Mouse (Mus musculus) heart, embryonic 10.5 days (tissue): ENCODE measurements around the gene B3gnt3. TPM values are rescaled to one million over a fixed set of nuclear protein-coding genes. Genes with fewer than 3 reads are reported as not detected.
A peak's percentile ranks its signal among the peaks of the same experiment; 100 is the strongest.
"Not testable (repeated sequence)": the region's sequence is repeated elsewhere in the genome, so short reads cannot be mapped to it uniquely, and the experiment has no call there.

ENCODE experiments used
- DNase-seq: peaks from one replicate; pipeline ENCODE4 v3.0.0-alpha.2; 2017; ENCODE audit warnings: low spot score
- H3K27ac ChIP-seq: fragments of 300-500 bp; sonication (generic); 2 replicates; pipeline ENCODE4 v1.5.1; 2016; ENCODE audit warnings: mild to moderate bottlenecking
- H3K27me3 ChIP-seq: fragments of 300-500 bp; sonication (generic); 2 replicates; pipeline ENCODE4 v1.6.1; 2016; ENCODE audit warnings: mild to moderate bottlenecking; ENCODE audit not compliant: poor library complexity, insufficient read depth, severe bottlenecking
- H3K36me3 ChIP-seq: fragments of 300-500 bp; sonication (generic); 2 replicates; pipeline ENCODE4 v1.6.1; 2016; ENCODE audit warnings: mild to moderate bottlenecking, moderate library complexity
- H3K4me1 ChIP-seq: fragments of 300-500 bp; sonication (generic); 2 replicates; pipeline ENCODE4 v1.6.1; 2016; ENCODE audit warnings: mild to moderate bottlenecking
- H3K4me3 ChIP-seq: fragments of 300-500 bp; sonication (generic); 2 replicates; pipeline ENCODE4 v1.5.1; 2016; ENCODE audit warnings: mild to moderate bottlenecking, moderate library complexity
- H3K9me3 ChIP-seq: fragments of 300-500 bp; sonication (generic); 2 replicates; pipeline ENCODE4 v1.6.1; 2016; ENCODE audit warnings: mild to moderate bottlenecking, moderate library complexity
- WGBS: fragments of 180-500 bp; shearing (Covaris S2); methylation state at CpG from one replicate; pipeline ENCODE4 v1.1.7; 2016; 5-methylcytosine and 5-hydroxymethylcytosine counted together
- polyA plus RNA-seq: library from polyadenylated mRNA; unstranded; fragments of >200 nt; fragmentation: Nextera tagmentation; extraction: Ambion mirVana; gene quantifications from 2 replicates; pipeline ENCODE4 v1.2.1, GENCODE M21; 2016

B3gnt3 gene
- polyA plus RNA-seq, 1 experiment from 2014 or later, result 1.6 TPM

DNA sequence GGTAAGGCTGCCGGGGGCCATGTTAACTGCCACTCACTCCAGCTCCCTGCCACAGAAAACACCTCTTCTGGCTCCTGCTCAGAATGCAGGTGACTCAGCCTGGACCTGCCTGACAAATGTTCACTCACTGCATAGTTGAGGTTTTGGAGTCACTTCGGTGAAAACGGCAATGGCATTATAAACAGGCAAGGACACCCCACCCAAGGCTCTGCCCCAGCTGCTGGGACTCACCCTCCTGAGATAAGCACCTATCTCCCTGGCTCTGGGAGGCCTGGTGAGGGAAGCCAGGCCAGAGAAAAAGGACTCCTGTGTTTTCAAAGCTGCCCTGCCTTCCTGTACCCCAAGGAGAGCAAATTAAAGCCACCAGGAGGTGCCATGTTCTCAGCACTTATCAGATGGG is 1.3 kb upstream of the B3gnt3 start:
- no peak overlapping the region for H3K4me3 ChIP-seq
- no peaks in the 10 kb centered on the region for H3K9me3 ChIP-seq
- H3K4me1 ChIP-seq, result peaks cover 10% of the 10 kb centered on the region
- no peaks in the 10 kb centered on the region for H3K36me3 ChIP-seq
- peaks cover 94% of the 10 kb centered on the region for H3K27me3 ChIP-seq
- H3K27ac ChIP-seq, result no peak overlapping the region
- 64% methylated on average over 3 of the region's 3 CpGs for WGBS
- DNase-seq, result no peak

DNA sequence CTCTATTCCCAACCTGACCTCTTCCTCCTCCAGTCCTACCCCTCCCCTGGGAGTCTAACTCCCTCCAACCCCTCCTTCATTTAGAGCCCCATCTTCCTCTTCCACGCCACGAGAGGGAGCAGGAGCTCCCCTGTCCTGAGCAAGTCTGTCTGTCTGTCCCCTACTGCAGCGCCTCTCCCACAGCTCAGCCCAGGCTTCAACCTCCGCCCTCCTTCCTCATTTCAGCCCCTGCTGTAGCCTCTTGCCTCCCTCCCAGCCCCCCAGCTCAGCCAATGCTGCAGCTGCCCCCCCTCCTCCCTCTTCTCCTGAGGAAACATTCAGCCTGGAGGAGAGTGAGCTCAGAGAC is 471 bp upstream of the B3gnt3 start:
- Histone ChIP-seq H3K4me1 (peaks cover 10% of the 10 kb centered on the region), H3K27ac (no peak overlapping the region), H3K27me3 (peaks cover 94% of the 10 kb centered on the region), H3K9me3 (no peaks in the 10 kb centered on the region), H3K36me3 (no peaks in the 10 kb centered on the region), H3K4me3 (no peak overlapping the region)
- DNase-seq, result no peak
- WGBS, result 37% methylated on average over 4 of the region's 4 CpGs

DNA sequence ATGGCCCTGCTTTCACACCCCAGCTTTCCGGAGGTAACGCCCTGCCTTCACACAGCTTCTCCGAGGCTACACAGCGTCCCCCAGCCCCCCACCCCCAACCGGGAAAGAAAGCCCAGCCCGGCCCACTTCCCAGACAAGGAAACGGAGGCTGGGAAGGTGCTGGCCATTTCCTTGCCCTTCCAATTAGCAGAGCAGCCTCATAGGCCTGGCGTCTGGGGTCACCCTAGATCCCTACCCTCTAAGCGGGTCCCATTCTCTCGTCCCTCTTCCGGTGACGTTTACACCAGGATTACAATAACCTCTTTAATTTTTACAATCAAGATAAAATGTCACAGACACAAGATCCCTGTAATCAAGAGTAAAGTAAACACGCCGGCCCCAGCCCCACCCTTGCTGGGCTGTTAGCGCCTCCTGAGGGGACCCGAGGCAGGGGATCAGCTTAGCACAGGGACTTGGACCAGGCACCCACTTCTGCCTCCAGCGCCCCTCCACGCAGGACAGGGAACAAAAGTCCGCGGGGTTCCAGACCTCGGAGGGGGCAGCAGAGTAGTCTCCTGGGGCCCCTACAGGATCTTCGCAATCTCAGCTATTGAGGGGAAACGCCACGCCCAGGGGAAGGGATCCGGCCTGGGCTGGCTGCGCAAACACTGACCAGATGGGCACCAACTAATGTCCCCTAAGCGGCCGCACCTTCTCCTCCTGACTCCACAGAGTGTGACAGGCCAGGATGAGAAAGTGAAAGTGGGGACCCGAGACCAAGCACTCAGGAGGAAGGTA is 908 bp downstream of the B3gnt3 start:
- Histone ChIP-seq H3K4me3 (peak overlapping the region; percentile 46), H3K27me3 (peaks cover 90% of the 10 kb centered on the region), H3K9me3 (no peaks in the 10 kb centered on the region), H3K4me1 (peaks cover 10% of the 10 kb centered on the region), H3K36me3 (no peaks in the 10 kb centered on the region), H3K27ac (no peak overlapping the region; the same call in 1 of the 2 replicates)
- no peak for DNase-seq
- whole genome bisulfite sequencing, result 6% methylated on average over 29 of the region's 29 CpGs

DNA sequence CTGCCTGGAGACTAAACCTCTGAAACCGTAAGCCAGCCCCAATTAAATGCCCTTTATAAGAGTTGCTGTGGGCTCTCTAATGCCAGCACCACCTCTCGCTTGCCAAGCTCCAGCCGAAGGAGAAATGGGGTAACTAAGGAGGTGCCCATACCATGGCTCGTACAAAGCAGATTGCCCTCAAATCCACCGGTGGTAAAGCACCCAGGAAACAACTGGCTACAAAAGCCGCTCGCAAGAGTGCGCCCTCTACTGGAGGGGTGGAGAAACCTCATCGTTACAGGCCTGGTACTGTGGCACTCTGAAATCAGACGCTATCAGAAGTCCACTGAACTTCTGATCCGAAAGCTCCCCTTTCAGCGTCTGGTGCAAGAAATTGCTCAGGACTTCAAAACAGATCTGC is 6.1 kb downstream of the B3gnt3 start:
- not testable (repeated sequence) for H3K36me3 ChIP-seq, H3K27ac ChIP-seq, DNase-seq, H3K4me3 ChIP-seq, H3K9me3 ChIP-seq
- 62% methylated on average over 12 of the region's 12 CpGs for WGBS
- H3K4me1 ChIP-seq, result peaks cover 11% of the 10 kb centered on the region; the same call in 1 of the 2 replicates
- peaks cover 92% of the 10 kb centered on the region for H3K27me3 ChIP-seq

DNA sequence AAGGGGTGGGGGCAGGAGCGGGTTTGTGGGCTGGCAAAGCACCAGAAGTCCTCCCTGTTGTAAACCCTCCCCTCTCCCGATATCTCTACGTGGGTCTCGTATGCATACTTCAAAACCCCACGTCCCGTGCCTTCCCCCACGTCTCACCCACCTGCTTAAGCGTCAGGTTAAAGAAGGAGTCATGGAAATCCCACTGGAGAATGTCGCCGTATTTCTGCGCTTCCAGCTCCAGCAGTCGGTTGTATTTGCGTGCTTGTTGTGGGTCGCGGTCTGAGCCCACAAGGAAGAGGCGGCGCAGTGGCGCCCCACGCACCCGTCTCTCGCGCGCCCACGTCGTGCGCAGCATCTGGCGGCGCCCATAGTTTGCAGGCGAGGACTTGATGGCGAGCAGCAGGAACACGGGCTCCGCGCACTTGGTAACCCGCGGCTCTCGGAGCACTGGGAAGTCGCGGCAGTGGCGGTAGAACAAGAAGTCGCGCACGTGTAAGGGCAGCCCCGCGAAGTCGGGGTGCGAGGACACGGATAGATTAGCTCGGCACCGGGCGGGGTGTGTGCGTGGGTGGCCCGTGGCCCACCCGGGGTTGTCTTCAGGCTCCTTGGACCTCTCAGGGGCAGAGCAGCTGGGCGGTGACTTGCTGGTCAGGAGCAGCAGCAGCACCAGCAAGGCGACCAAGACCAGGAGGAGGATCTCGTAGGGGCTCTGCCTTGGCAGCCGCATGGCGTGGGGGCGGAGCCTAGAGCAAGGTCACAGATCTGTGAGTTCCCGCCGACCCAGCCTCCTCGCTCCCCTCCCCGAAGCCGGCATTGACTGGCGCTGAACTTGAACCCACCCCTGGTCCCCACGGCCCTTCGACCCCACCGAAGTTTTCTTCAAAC is 8.2 kb downstream of the B3gnt3 start:
- peak overlapping the region; percentile 35 for H3K4me3 ChIP-seq
- WGBS, result 14% methylated on average over 67 of the region's 68 CpGs
- no peak for DNase-seq

DNA sequence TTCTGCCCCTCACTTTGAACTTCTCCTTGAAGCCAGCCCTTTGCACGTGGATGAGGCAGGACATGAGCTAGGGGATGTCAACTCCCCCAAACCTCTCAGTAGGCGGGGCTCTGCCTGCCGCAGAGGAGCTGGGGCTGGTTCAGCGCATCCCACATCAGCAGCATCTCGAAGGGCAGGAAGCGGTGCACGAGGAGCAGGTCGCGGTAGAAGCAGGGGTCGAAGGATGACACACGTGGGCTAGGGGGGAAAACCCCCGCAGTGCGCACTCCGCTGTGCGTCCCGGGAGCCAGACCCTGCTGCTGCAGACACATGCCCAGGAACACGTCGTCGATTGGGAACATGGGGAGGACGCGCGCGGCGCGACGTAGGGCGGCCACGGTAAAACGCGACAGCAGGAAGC is 9.1 kb downstream of the B3gnt3 start:
- Histone ChIP-seq H3K9me3 (no peaks in the 10 kb centered on the region), H3K4me3 (no peak overlapping the region), H3K36me3 (no peaks in the 10 kb centered on the region), H3K27me3 (peaks cover 92% of the 10 kb centered on the region), H3K4me1 (peaks cover 20% of the 10 kb centered on the region; the same call in 1 of the 2 replicates), H3K27ac (no peak overlapping the region)
- 7% methylated on average over 30 of the region's 30 CpGs for WGBS
- no peak for DNase-seq

More for the DNA sequence above, 8.2 kb downstream of the B3gnt3 start:
- Histone ChIP-seq H3K9me3 (no peaks in the 10 kb centered on the region), H3K27me3 (peaks cover 92% of the 10 kb centered on the region), H3K4me1 (peaks cover 15% of the 10 kb centered on the region; the same call in 1 of the 2 replicates), H3K27ac (no peak overlapping the region), H3K36me3 (no peaks in the 10 kb centered on the region)

DNA sequence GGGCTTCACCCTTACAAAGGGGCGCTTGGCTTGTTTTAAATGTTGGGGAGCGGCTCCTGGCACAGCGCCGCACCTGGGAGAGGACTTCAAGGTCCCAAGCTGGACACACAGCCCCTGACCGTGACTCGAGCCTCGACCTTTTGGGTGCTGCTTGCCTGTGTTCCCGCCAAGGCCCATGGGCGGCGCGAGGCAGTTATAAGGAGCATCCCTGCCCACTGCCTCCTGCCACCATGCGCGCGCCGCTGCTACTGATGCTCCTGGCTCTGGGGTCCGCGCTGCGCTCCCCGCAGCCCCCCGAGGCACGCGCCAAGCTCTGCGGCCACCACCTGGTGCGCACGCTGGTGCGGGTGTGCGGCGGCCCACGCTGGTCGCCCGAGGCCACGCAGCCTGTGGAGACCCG is 12.6 kb downstream of the B3gnt3 start, which contains the start of gene Insl3:
Gene Insl3, plus strand, starts transcription at position 187 of the 400 bp plus-strand sequence.
- Histone ChIP-seq H3K4me3 (no peak within 1 kb of the TSS), H3K9me3 (no peaks in the 10 kb centered on the region), H3K4me1 (peaks cover 39% of the 10 kb centered on the region), H3K27me3 (peaks cover 100% of the 10 kb centered on the region), H3K27ac (no peak within 1 kb of the TSS), H3K36me3 (no peaks in the 10 kb centered on the region)
- 10% methylated on average over 33 of the region's 33 CpGs for WGBS
- no peak for DNase-seq

DNA sequence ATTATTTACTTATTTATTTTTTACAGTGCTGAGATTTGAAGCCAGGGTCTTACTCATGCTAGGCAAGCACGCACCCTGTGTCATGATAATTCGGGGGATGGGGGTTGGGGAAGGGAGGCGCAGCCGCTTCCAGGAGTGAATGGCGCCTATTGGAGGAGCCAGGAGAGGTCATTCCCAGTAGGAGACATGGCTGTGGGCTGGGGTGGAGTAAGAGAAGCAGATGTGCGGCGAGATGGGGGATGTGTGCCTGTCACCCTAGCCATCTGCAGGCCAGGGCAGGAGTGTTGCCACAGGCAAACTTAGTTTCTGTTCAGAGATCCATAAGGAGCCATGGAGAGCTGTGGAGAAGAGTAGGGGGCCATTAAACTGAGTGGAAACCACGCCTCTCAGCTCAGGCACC is 14.0 kb downstream of the B3gnt3 start:
- Histone ChIP-seq H3K27ac (no peak overlapping the region), H3K9me3 (no peaks in the 10 kb centered on the region), H3K4me1 (peaks cover 31% of the 10 kb centered on the region), H3K36me3 (no peaks in the 10 kb centered on the region), H3K4me3 (no peak overlapping the region), H3K27me3 (peaks cover 100% of the 10 kb centered on the region)
- DNase-seq, result no peak
- 5% methylated on average over 8 of the region's 8 CpGs for WGBS

DNA sequence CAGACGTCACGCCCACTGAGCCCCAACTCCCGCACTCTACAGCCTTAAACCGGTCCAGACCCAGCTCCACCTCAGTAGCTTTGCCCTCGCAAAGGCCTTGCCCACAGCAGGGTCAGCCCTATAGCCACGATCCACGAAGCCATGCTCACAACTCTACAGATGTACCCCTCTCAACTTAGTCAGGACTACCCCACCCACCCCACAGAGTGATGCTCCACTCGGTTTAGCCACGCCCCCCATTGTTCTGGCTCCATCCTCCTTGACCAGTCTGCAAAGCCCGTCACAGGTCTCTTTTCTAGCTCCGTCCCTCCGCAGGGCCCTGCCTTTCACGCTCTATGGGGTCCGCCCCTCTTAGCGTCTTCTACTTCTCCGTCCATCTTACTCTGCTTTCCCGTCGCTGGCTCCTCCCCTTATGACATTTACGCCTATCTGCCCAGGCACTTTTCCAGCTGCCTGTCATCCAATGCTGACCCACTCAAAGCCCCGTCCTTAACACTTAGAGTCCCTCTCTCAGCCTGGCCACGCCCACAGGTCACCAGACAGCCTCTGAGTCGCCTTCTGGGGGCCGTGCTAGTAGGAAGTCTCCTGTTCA is 15.3 kb downstream of the B3gnt3 start:
- WGBS, result 1% methylated on average over 23 of the region's 23 CpGs
- Histone ChIP-seq H3K4me3 (peak overlapping the region; percentile 42), H3K36me3 (no peaks in the 10 kb centered on the region), H3K4me1 (peaks cover 35% of the 10 kb centered on the region), H3K27me3 (peaks cover 100% of the 10 kb centered on the region), H3K9me3 (no peaks in the 10 kb centered on the region), H3K27ac (no peak overlapping the region)
- DNase-seq, result no peak

DNA sequence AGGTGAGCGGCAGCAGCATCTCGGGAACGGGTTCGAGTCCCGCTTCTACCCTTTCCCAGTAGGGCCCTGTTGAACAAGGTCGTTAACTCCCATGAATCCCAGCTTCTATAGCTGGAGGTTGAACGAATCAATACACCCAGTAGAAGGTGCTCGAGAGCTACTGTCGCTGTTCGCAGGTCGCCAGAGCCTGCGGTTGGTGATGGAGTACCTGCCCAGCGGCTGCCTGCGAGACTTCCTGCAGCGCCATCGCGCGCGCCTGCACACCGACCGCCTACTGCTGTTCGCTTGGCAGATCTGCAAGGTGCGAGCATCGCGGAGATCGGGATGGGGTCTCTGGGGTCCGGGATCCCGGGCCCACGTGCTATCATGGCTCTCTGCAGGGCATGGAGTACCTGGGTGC is 16.0 kb downstream of the B3gnt3 start:
- peak overlapping the region; percentile 42 for H3K4me3 ChIP-seq
- no peaks in the 10 kb centered on the region for H3K36me3 ChIP-seq
- H3K27me3 ChIP-seq, result peaks cover 100% of the 10 kb centered on the region
- DNase-seq, result no peak
- no peak overlapping the region for H3K27ac ChIP-seq
- H3K4me1 ChIP-seq, result peaks cover 37% of the 10 kb centered on the region
- no peaks in the 10 kb centered on the region for H3K9me3 ChIP-seq
- 5% methylated on average over 29 of the region's 29 CpGs for WGBS

DNA sequence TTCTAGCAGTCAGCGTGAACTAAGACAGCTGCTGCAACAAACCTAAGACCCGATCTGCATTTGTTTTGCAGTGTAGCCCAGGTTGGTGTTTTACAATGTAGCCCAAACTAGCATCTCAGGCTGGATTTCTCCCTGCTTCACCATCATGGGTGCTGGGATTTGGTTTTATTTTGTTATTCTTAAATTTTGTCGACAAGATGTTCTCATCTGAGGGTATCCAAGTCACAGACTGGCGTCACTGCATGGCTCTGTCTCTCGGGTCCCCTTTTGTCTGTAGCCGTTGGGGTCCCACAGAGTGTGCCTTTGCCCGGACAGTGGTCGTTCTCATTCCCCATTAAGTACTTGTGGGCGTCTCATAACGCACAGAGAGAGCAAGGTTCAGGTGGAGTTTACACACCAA is 16.9 kb downstream of the B3gnt3 start:
- H3K36me3 ChIP-seq, result no peaks in the 10 kb centered on the region
- peaks cover 45% of the 10 kb centered on the region for H3K4me1 ChIP-seq
- no peaks in the 10 kb centered on the region for H3K9me3 ChIP-seq
- DNase-seq, result no peak
- WGBS, result 30% methylated on average over 10 of the region's 10 CpGs
- no peak overlapping the region for H3K27ac ChIP-seq
- H3K4me3 ChIP-seq, result no peak overlapping the region
- H3K27me3 ChIP-seq, result peaks cover 100% of the 10 kb centered on the region

DNA sequence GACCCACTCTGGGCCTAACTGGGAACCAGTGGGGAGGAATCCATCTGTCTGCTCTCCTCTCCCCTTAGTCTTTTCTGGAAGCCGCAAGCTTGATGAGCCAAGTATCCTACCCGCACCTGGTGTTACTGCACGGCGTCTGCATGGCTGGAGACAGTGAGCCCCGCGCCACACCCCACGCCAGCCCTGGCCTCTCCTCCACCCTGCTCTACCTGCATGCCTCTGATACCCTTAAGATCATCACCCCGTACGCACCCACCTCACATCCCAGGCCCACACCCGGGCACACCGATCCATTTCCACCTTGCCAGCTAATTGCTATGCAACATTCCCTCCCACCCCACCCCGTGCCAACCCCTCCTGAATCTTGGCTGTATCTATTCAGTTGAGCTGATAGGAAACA is 18.8 kb downstream of the B3gnt3 start:
- Histone ChIP-seq H3K36me3 (no peaks in the 10 kb centered on the region), H3K4me1 (peaks cover 49% of the 10 kb centered on the region), H3K27ac (no peak overlapping the region), H3K27me3 (peaks cover 100% of the 10 kb centered on the region), H3K4me3 (no peak overlapping the region), H3K9me3 (0 out of 2 replicates have a peak, but pooled peaks cover 2% of the 10 kb centered on the region)
- 68% methylated on average over 12 of the region's 12 CpGs for WGBS
- no peak for DNase-seq
